Mouse (Mus musculus) G1E (cell line): ENCODE results near the gene Hint1. TPM values are rescaled to one million over a fixed set of nuclear protein-coding genes. Genes with fewer than 3 reads are reported as not detected.
"Not testable (repeated sequence)": the region's sequence is repeated elsewhere in the genome, so short reads cannot be mapped to it uniquely, and the experiment has no call there.

Source experiments
- ATAC-seq: 2 replicates; pipeline ENCODE4 v1.8.0; 2016; ENCODE audit warnings: mild to moderate bottlenecking; ENCODE audit not compliant: insufficient number of reproducible peaks, poor library complexity, low FRiP score, severe bottlenecking; ENCODE audit errors: extremely low read depth
- DNase-seq: peaks from one replicate; pipeline ENCODE4 v3.0.0; 2012; ENCODE audit warnings: low spot score
- H3K27me3 ChIP-seq: 2 replicates; pipeline ENCODE4 v1.6.1; 2012; ENCODE audit warnings: mild to moderate bottlenecking, low read length, inconsistent platforms; ENCODE audit not compliant: insufficient read depth
- H3K36me3 ChIP-seq: replicated peaks from 2 replicates; pipeline ENCODE3; 2012; ENCODE audit warnings: mild to moderate bottlenecking, inconsistent platforms
- H3K4me1 ChIP-seq: 2 replicates; pipeline ENCODE4 v1.6.1; 2012; ENCODE audit warnings: low read depth, low read length, inconsistent platforms, mixed read lengths; ENCODE audit not compliant: insufficient read depth
- H3K4me3 ChIP-seq: 2 replicates; pipeline ENCODE4 v1.5.1; 2012; ENCODE audit warnings: low read depth, mild to moderate bottlenecking, inconsistent platforms, low read length, moderate library complexity, mixed read lengths
- H3K9me3 ChIP-seq: replicated peaks from 2 replicates; pipeline ENCODE4 v1.6.1; 2012; ENCODE audit warnings: inconsistent platforms
- CTCF ChIP-seq: IDR thresholded peaks from 2 replicates; pipeline ENCODE4 v1.5.1; 2012; ENCODE audit warnings: low read depth, low read length, inconsistent platforms, mixed read lengths
- GATA1 ChIP-seq: IDR thresholded peaks from 2 replicates; pipeline ENCODE4 v1.6.1; 2012; ENCODE audit warnings: borderline replicate concordance, low read length, inconsistent platforms, mixed read lengths
- GATA2 ChIP-seq: IDR thresholded peaks from 2 replicates; pipeline ENCODE4 v1.6.1; 2012; ENCODE audit warnings: low read depth, low read length, inconsistent platforms, borderline replicate concordance
- POLR2AphosphoS5 ChIP-seq: IDR thresholded peaks from 2 replicates; pipeline ENCODE4 v1.6.1; 2012; ENCODE audit warnings: low read depth, low read length, inconsistent platforms; ENCODE audit not compliant: insufficient replicate concordance
- TAL1 ChIP-seq: conservative IDR thresholded peaks from 2 replicates; pipeline ENCODE4 v1.6.1; 2012; ENCODE audit warnings: low read depth, low read length, inconsistent platforms, mixed read lengths
- polyA plus RNA-seq: library from polyadenylated mRNA; stranded (reverse); fragments of >175 nt; gene quantifications from 2 replicates; pipeline ENCODE4 v1.2.3, GENCODE M21; 2012
- total RNA-seq, 2 experiments: library from RNA; stranded (forward) in 1 of 2; stranded (reverse) in 1 of 2; fragments of 200-1000 nt in 1 of 2; fragments of >200 nt in 1 of 2; fragmentation: Nextera tagmentation in 1 of 2; gene quantifications; 2 replicates each; pipeline ENCODE4 v1.2.3; 2014 to 2017

The Hint1 gene
- total and polyA plus RNA-seq, 3 experiments: 132 to 1,134 (median 406) TPM

DNA sequence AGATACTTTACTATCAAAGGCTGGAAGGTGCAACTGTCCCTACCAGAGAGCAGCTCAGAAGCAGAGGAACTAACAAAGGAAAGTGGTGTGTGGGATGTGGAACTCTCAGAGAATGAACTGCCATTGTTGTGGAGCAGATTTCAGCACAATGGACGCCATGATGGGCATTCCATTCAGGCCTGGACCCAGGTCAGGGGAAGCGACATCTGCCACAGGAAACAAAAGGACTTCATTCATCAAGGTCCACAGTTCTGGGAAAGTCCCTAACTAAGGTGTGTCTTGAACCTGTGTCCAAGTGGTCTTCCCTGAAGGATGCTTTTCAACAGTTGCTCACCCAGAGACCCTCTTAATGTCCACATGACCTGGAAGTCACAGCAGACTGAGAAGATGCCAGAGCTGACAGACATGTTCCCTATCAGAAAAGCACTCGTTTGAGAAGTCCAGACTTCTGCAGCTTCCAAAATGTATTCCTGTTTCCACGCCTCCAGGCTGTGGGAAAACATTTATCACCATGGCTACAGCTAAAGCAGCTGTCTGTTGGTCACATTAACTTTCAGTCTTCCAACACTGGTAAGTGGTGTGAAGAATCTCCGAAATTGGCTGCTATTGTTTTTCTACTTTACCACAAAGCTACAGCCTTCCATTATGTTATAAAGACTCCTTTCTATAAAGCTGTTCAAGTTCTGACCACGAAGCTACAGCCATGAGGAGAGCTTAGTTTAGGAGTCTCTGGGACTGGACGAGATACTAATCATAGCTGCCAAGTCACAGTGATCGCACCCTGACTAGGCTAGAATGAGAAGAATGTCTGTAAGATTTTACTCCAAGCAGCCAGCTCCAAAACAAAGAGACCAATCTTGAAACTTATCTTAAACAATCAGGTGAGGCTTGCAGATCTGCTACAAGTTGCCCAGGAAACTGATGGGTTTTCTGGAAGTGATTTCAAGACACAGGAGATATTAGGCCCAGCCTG lies 20.4 kb upstream of the Hint1 start:
- Histone ChIP-seq H3K36me3 (no peaks in the 10 kb centered on the region), H3K9me3 (no peaks in the 10 kb centered on the region), H3K27me3 (0 out of 2 replicates have a peak, but pooled peaks cover 7% of the 10 kb centered on the region), H3K4me1 (peaks cover 11% of the 10 kb centered on the region), H3K4me3 (no peak overlapping the region)
- TF ChIP-seq GATA1 (no peak), TAL1 (no peak), CTCF (no peak), GATA2 (no peak), POLR2AphosphoS5 (no peak)
- DNase-seq (no peak), ATAC-seq (no peak)

DNA sequence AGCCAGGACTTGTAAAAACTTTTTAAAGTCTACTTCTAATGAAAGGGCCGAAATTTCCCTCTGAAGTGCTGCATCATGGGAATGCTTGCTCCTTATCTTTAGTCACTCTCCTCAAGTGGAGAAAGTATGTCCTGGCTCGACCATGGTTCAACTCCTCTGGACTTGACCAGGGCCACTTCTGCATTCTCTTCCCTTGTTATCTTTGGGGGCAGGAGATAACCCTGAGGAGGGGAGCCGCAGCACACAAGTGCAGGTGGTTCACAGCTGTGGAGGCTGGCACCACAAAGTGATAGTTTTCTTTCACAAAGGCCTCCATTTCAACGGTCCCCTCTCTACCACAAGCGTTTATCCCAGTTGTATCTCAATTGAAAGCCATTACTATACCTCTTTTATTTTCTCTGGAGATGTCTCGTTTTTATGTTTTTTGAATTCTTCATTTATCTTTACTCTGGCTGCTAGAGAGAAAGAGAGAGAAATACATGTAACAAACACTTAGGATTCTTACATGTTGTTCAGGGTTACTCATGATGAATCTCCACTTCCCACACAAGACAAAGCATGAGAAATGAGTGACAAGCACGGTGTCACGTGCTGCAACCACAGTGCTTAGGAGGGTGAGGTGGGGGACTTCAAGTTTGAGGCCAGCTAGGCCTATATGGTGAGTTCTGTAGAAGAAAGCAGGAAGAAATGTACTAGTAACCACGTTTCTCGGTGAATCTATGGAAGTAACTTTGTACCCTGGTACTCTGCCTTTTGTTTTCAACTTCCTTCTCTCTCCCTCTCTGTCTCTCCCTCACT lies 16.0 kb upstream of the Hint1 start:
- DNase-seq (no peak), ATAC-seq (no peak)
- Histone ChIP-seq H3K27me3 (no peaks in the 10 kb centered on the region), H3K36me3 (no peaks in the 10 kb centered on the region), H3K9me3 (no peaks in the 10 kb centered on the region), H3K4me1 (peaks cover 11% of the 10 kb centered on the region), H3K4me3 (no peak overlapping the region)
- TF ChIP-seq GATA2: no peak
- no peak for TF ChIP-seq POLR2AphosphoS5
- TF ChIP-seq TAL1: peak; percentile 26; the same call in 1 of the 2 replicates

DNA sequence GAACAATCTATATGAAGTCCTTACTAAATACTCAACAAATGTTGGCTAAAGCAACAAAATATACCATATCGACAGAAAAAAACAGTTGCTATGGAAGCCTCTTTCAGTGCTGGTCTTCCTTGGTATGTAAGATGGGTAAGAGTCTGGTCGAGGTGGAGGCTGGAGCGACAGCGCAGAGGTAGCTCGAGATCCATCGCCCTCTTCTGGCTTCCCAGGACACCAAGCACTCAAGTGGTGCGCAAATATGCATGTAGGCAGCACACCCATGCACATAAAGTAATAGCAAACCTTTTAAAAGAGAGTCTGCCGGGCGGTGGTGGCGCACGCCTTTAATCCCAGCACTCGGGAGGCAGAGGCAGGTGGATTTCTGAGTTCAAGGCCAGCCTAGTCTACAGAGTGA lies 14.5 kb upstream of the Hint1 start:
- Histone ChIP-seq H3K9me3 (no peaks in the 10 kb centered on the region), H3K4me3 (no peak overlapping the region), H3K27me3 (no peaks in the 10 kb centered on the region), H3K36me3 (no peaks in the 10 kb centered on the region), H3K4me1 (peaks cover 11% of the 10 kb centered on the region)
- ATAC-seq (no peak), DNase-seq (no peak)
- no peak for TF ChIP-seq POLR2AphosphoS5
- no peak for TF ChIP-seq TAL1
- no peak for TF ChIP-seq CTCF
- no peak for TF ChIP-seq GATA2
- TF ChIP-seq GATA1: no peak

DNA sequence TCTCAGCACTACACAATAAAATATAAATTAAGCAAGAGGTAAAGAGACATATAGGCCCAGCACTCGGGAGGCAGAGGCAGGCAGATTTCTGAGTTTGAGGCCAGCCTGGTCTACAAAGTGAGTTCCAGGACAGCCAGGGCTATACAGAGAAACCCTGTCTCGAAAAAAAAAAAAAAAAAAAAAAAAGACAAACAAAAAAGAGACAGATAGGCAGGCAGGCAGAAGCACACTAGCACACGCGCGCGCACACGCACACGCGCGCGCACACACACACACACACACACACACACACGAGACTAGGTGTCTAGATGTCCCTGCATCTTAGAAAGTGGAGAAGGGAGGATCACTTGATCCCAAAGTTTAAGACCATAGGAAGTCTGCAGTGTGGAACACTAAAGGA lies 7.3 kb upstream of the Hint1 start:
- Histone ChIP-seq H3K4me1 (peaks cover 29% of the 10 kb centered on the region), H3K4me3 (peak overlapping the region; percentile 54; the same call in 1 of the 2 replicates)
- not testable (repeated sequence) for H3K36me3 ChIP-seq, DNase-seq, ATAC-seq, H3K27me3 ChIP-seq, H3K9me3 ChIP-seq

DNA sequence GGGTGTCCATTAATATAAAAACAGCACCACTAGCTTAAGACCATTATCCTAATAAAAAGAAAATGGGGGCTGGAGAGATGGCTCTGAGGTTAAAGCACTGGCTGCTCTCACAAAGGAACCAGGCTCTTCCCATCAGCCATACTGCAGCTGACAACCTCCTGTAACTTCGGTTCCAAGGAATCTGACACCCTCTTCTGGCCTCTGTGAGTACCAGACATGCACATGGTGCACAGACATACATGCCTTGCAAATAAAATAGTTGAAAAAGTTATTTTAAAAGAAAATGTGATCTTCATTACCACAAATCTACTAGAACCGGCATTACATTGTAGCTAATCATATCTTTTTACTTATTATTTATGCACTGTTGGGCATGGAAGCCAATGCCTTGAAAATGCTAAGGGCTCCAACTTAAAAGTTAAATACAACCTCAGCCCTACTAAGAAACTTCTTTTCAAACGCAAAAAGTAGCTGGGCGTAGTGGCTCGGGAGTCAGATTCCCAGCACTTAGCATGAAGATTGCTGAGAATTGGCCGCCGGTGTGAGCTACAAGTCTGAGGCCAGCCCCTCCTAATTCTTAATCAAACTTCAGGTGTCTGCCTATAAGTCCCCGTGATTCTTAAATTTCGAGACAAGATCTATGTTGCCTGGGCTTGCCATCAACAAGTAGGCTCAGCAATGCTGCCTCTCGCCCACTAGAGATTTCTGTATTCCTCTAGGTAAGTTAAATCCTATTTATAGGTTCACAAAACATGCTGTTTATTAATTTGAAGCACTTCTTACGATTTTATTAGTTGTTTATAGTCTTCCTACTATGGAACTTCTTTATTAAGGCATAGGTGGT lies 6.6 kb upstream of the Hint1 start:
- Histone ChIP-seq H3K9me3 (0 out of 2 replicates have a peak, but pooled peaks cover 4% of the 10 kb centered on the region), H3K4me1 (peaks cover 29% of the 10 kb centered on the region), H3K4me3 (peak overlapping the region; percentile 85), H3K27me3 (no peaks in the 10 kb centered on the region), H3K36me3 (peaks cover 2% of the 10 kb centered on the region)
- ATAC-seq (no peak), DNase-seq (peak; percentile 41)
- TF ChIP-seq GATA1 (no peak), TAL1 (no peak), GATA2 (no peak), CTCF (no peak), POLR2AphosphoS5 (no peak)
